Mouse (Mus musculus) kidney, adult 2 months (tissue): ENCODE measurements around the gene Sult2a1. TPM values are rescaled to one million over a fixed set of nuclear protein-coding genes. Genes with fewer than 3 reads are reported as not detected.
"Not testable (repeated sequence)": the region's sequence is repeated elsewhere in the genome, so short reads cannot be mapped to it uniquely, and the experiment has no call there.

ENCODE experiments used
- DNase-seq: peaks from one replicate; pipeline ENCODE4 v3.0.0; 2021
- H3K27ac ChIP-seq: fragments of 200-500 bp; 2 replicates; pipeline ENCODE4 v1.5.1; 2012; ENCODE audit warnings: low read depth, low read length, control low read depth, inconsistent platforms; ENCODE audit not compliant: insufficient read depth
- H3K27me3 ChIP-seq: fragments of 200-500 bp; replicated peaks from 2 replicates; pipeline ENCODE4 v1.6.1; 2012; ENCODE audit warnings: mild to moderate bottlenecking, moderate library complexity, low read length, inconsistent platforms; ENCODE audit not compliant: control insufficient read depth, insufficient read depth
- H3K36me3 ChIP-seq: fragments of 200-500 bp; 2 replicates; pipeline ENCODE4 v1.6.1; 2012; ENCODE audit warnings: mild to moderate bottlenecking, moderate library complexity, low read length, inconsistent platforms; ENCODE audit not compliant: control insufficient read depth, insufficient read depth
- H3K4me1 ChIP-seq: fragments of 200-500 bp; 2 replicates; pipeline ENCODE4 v1.6.1; 2011; ENCODE audit warnings: low read length; ENCODE audit not compliant: control insufficient read depth, insufficient read depth
- H3K4me3 ChIP-seq: fragments of 200-500 bp; 2 replicates; pipeline ENCODE4 v1.5.1; 2011; ENCODE audit warnings: mild to moderate bottlenecking, low read depth, low read length, control low read depth; ENCODE audit not compliant: insufficient read depth
- CTCF ChIP-seq: fragments of 200-500 bp; conservative IDR thresholded peaks from 2 replicates; pipeline ENCODE4 v1.5.1; 2011; ENCODE audit warnings: low read depth, mild to moderate bottlenecking, control low read depth, low read length, moderate library complexity, mixed read lengths; ENCODE audit not compliant: insufficient read depth, insufficient read length
- POLR2A ChIP-seq: fragments of 200-500 bp; IDR thresholded peaks from one replicate; pipeline ENCODE4 v1.6.1; 2011; ENCODE audit warnings: low read depth, low read length, control low read depth
- WGBS: fragments of 180-500 bp; shearing (Covaris S2); methylation state at CpG from one replicate; pipeline ENCODE4 v1.1.7; 2018; 5-methylcytosine and 5-hydroxymethylcytosine counted together
- polyA plus RNA-seq: library from polyadenylated mRNA; depleted of rRNA; stranded (reverse); fragments of >200 nt; gene quantifications from 2 replicates; pipeline ENCODE4 v1.2.3, GENCODE M21; 2012; rRNA removed

The Sult2a1 gene
- not detected in 2 replicates for polyA plus RNA-seq

DNA sequence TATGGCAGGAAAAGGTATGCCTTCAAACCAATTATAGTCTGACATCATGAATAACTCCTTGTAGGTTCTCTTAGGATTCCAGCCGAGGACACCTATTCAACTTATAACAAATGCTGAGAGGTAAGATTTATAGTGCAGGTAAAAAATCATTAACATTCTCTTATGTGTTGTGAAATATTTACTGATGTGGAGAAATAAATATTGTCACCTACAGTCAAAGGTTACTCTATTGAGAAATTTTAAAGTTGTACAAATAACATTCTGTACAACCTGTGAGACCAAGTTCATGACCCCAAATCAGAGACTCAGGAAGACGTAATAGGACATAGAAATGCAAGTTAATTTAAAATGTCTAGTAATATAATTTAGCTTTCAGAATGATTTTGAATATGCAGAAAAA is at the start of gene Sult2a1:
Sult2a1 (minus strand) TSS at position 101 of the 400 bp plus-strand sequence.
- not testable (repeated sequence) for H3K4me1 ChIP-seq, DNase-seq, H3K27me3 ChIP-seq, H3K4me3 ChIP-seq, H3K27ac ChIP-seq, H3K36me3 ChIP-seq
- WGBS = 79% methylated on average over 1 of the region's 2 CpGs

DNA sequence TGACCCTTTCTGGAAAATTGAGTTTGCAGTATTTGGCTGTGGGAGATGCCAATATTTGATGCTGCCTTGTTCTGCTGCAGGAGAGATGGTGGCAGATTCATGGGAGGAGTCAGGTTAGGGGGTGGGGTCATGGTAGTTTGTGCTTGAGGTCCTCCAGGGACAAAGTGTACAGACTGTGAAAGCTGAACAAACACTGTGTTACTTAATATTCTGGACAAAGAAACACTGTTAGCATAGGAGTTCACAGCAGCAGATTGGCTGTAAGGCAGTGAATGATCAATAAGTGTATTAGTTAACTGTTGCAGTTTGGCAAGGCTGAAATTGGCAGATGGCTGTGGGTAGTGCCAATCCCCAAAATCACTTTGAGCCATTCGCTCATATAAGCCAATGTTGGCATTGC is 23.3 kb downstream of the Sult2a1 start:
- Histone ChIP-seq H3K27ac (no peak overlapping the region), H3K4me3 (no peak overlapping the region), H3K27me3 (no peaks in the 10 kb centered on the region), H3K36me3 (no peaks in the 10 kb centered on the region), H3K4me1 (no peaks in the 10 kb centered on the region)
- TF ChIP-seq POLR2A = no peak
- no peak for TF ChIP-seq CTCF
- no peak for DNase-seq
- WGBS = 86% methylated on average over 1 of the region's 1 CpGs

Other genes starting within 250 kb of the Sult2a1 start
- gene Sult2a5, start 213.4 kb downstream of the Sult2a1 start, polyA plus RNA-seq = not detected in 2 replicates
- not detected in 2 replicates for gene Sult2a2, start 103.9 kb downstream of the Sult2a1 start, polyA plus RNA-seq
- gene Sult2a4, start 152.2 kb upstream of the Sult2a1 start, polyA plus RNA-seq = not detected in 2 replicates